In the genomic region with DNA sequence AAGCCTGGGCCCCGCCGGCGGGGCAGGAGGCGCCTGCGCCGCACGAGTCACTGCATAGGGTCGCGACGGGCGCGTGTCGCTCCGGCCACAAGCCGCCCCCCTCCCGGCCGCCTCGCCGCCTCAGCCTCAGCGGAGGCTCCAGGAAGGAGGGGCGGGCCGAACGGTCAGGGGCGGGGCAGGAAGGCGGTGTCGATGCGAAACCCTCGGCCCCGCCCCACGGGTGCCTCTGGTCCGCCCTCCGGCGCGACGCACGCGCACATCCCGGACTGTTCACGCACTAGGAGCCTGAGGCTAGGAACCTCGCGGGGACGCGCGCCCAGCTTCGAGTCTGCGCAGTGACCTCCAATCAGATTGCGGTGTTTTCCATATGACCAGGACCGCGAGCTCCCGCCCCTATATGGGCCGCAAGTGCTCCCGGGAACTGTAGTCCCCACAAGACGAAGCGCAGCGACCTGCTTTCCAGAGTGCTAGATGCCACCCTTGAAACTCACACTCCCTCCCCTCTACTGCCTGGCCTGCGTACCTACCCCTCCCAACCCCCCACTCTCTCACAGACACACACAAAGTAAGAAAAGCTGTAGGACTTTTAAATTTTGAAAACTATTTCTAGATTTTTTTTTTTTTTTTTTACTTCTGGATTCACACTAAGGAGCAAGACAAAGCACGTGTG, we compare ENCODE assay signal across 8 mouse cellular contexts. TPM values are rescaled to one million over a fixed set of nuclear protein-coding genes. Genes with fewer than 3 reads are reported as not detected.
DNase-seq lines count a peak whose midpoint lies in the region; ATAC-seq and TF ChIP-seq lines count a peak whose summit lies in the region.

A gene (minus strand): TSS at position 434 of the 670 bp plus-strand sequence.

- TF ChIP-seq POLR2A in lung, adult 2 months (IDR thresholded peaks at IDR 0.05; ENCODE audit: borderline replicate concordance, extremely low read depth, low read depth, low read length) = peak; percentile 62; the same call in 1 of the 2 replicates

- H3K36me3 ChIP-seq in ES-E14 (ENCODE audit: control insufficient read depth, insufficient read depth, low read length, poor library complexity, severe bottlenecking) = no peaks in the 10 kb centered on the region
- H3K36me3 ChIP-seq in forebrain, embryonic 15.5 days = no peaks in the 10 kb centered on the region

- H3K27ac ChIP-seq in ES-E14 (ENCODE audit: insufficient read depth, low read depth, low read length, poor library complexity, severe bottlenecking) = no peak within 1 kb of the TSS
- H3K27ac ChIP-seq in forebrain, embryonic 15.5 days (replicated peaks) = peak within 1 kb of the TSS; percentile 22; the same call in 1 of the 2 replicates

- WGBS in forebrain, embryonic 15.5 days = 2% methylated on average over 44 of the region's 57 CpGs
- WGBS in lung, adult 2 months = under 1% methylated on average over 57 of the region's 57 CpGs

- peak; percentile 99 for ATAC-seq in forebrain, embryonic 15.5 days (replicated peaks)
- peak; percentile 99 for ATAC-seq in neutrophil, adult 5-6 weeks (ENCODE audit: extremely low read depth, insufficient number of reproducible peaks, low FRiP score, poor library complexity, severe bottlenecking)

- peak within 1 kb of the TSS; percentile 69 for H3K4me2 ChIP-seq in forebrain, embryonic 15.5 days (replicated peaks)

- no peak for TF ChIP-seq CTCF in lung, adult 2 months (IDR thresholded peaks at IDR 0.05; ENCODE audit: insufficient read depth, low read length)

- H3K4me1 ChIP-seq in ES-E14 (ENCODE audit: control insufficient read depth in 2 of 2, insufficient read depth in 2 of 2, low read length in 2 of 2, poor library complexity in 1 of 2) = peaks cover 0 to 5% of the 10 kb centered on the region in 2 experiments; a peak in 2 of 4 replicates
- H3K4me1 ChIP-seq in forebrain, embryonic 15.5 days = peaks cover 25% of the 10 kb centered on the region
- H3K4me1 ChIP-seq in lung, adult 2 months (ENCODE audit: control insufficient read depth, insufficient read depth, low read length) = peaks cover 3% of the 10 kb centered on the region; the same call in 1 of the 2 replicates

- in situ Hi-C loops in ES-E14 (cut with MboI; ENCODE audit: low sequenced_read_pairs in 2 of 2, unreplicated experiment in 2 of 2) = no loop called here

- peak within 1 kb of the TSS; percentile 92 for H3K9ac ChIP-seq in ES-E14 (ENCODE audit: insufficient read depth, low read depth, low read length, poor library complexity, severe bottlenecking)
- peak within 1 kb of the TSS; percentile 80 for H3K9ac ChIP-seq in forebrain, embryonic 15.5 days (replicated peaks)

- intact Hi-C loops in heart, postnatal 25 days (cut with DNase I) = loop anchor here (10.0 kb wide), 2 partner anchors 343 to 503 kb away; a partner anchor contains a TSS

- DNase-seq in ES-E14 (ENCODE audit: low read depth, low spot score) = peak; percentile 97
- DNase-seq in cerebellum, adult 11-12 months = peak; percentile 100
- peak; percentile 99 for DNase-seq in heart, postnatal 25 days (ENCODE audit: low spot score)
- DNase-seq in layer of hippocampus, adult 18-20 months (ENCODE audit: low spot score in 2 of 2) = peak; percentile 99 to 100
- DNase-seq in lung, adult 2 months = peak; percentile 97
- peak; percentile 99 for DNase-seq in thymus, adult 18-20 months

- H3K4me3 ChIP-seq in ES-E14 (ENCODE audit: insufficient read depth in 1 of 2, low read depth in 1 of 2, low read length in 2 of 2, poor library complexity in 1 of 2, severe bottlenecking in 1 of 2) = peak within 1 kb of the TSS; percentile 88 to 97
- peak within 1 kb of the TSS; percentile 73 for H3K4me3 ChIP-seq in forebrain, embryonic 15.5 days
- H3K4me3 ChIP-seq in lung, adult 2 months (replicated peaks; ENCODE audit: extremely low read depth, low read depth, low read length) = peak within 1 kb of the TSS; percentile 76

- no peaks in the 10 kb centered on the region for H3K9me3 ChIP-seq in ES-E14 (ENCODE audit: control insufficient read depth, insufficient read depth, low read depth, low read length)
- no peaks in the 10 kb centered on the region for H3K9me3 ChIP-seq in forebrain, embryonic 15.5 days

- no peaks in the 10 kb centered on the region for H3K27me3 ChIP-seq in forebrain, embryonic 15.5 days

TF ChIP-seq in ES-E14, 5 proteins besides CTCF, POLR2A, EP300 and RAD21:
- TF ChIP-seq HCFC1 (IDR thresholded peaks at IDR 0.05; ENCODE audit: borderline replicate concordance, insufficient read depth, low read length) = peak; percentile 91
- no peak for TF ChIP-seq ZC3H11A (IDR thresholded peaks at IDR 0.05; ENCODE audit: borderline replicate concordance, low read depth, low read length)
- no peak for TF ChIP-seq MAFK (IDR thresholded peaks at IDR 0.05; ENCODE audit: insufficient read depth, low read depth, low read length)
- TF ChIP-seq CHD2 (IDR thresholded peaks at IDR 0.05; ENCODE audit: low read depth, low read length) = 0 out of 2 replicates have a peak, but pooled peaks have one; percentile 53
- peak; percentile 78 for TF ChIP-seq ZNF384 (IDR thresholded peaks at IDR 0.05; ENCODE audit: low read depth, low read length)
TF ChIP-seq in ES-E14: peak in this region for 3.

RNA-seq across cellular contexts. Expression of the gene that starts here (rescaled TPM):
- total RNA-seq in ES-E14 (2012; rRNA removed) = 23.0 and 25.6 TPM in 2 replicates
- 14.2 and 15.0 TPM in 2 replicates for polyA plus RNA-seq in forebrain, embryonic 15.5 days (2015; fragmentation: Nextera tagmentation; extraction: Ambion mirVana)
- 10 to 100 TPM; 40.4 to 46.1 TPM for total RNA-seq in heart, postnatal 25 days (2021)
- total RNA-seq in layer of hippocampus, adult 18-20 months (2021) = 10 to 100 TPM; 19.0 to 21.3 TPM
- 21.1 and 22.7 TPM in 2 replicates for polyA plus RNA-seq in lung, adult 2 months (2012; rRNA removed)
- total RNA-seq in neutrophil, adult 5-6 weeks (2017) = 31.8 and 33.1 TPM in 2 replicates
